28 mouse cellular contexts compared by ENCODE assay signal in the genomic region with DNA sequence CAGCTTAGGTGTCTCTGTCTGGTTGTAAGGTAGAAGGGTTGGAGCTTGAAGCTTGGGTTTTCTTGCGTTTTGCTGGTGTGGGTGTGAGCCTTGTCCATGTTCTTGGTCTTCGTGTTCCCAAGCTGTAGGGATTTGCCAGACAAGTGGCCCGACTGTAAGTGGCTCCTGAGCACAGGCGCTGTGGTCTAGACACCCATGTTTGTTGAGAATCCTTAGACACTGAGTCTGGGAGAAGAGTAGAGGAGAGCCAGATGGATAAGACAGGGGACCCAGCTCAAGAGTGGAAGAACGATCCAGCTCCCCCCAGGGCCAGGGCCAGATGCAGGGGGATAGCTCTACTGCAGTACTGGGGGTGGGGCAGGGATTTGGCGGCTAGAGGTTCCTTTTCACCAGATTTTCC. TPM values are rescaled to one million over a fixed set of nuclear protein-coding genes. Genes with fewer than 3 reads are reported as not detected.
A peak's percentile ranks its signal among the peaks of the same experiment; 100 is the strongest.
DNase-seq lines count a peak whose midpoint lies in the region; ATAC-seq and TF ChIP-seq lines count a peak whose summit lies in the region.
"Had no signal": no experiment of that assay in that cellular context is flagged by ENCODE, and none has a peak within 500 bp of the region (broad histone marks: within the 10 kb centered on the region; RNA-seq: fewer than 3 reads in every experiment).

No protein-coding gene starts in this region.

- H3K9me3 ChIP-seq in kidney, embryonic 15.5 days (replicated peaks): no peaks in the 10 kb centered on the region
- H3K9me3 ChIP-seq in CH12.LX (replicated peaks; ENCODE audit: low read length): no peaks in the 10 kb centered on the region
- no peaks in the 10 kb centered on the region for H3K9me3 ChIP-seq in heart, embryonic 11.5 days (replicated peaks; ENCODE audit: control insufficient read depth, low read length)
- H3K9me3 ChIP-seq: embryonic facial prominence, embryonic 12.5 days; heart, embryonic 13.5 days; liver, embryonic 12.5 days had no signal

- peaks cover 73% of the 10 kb centered on the region for H3K27me3 ChIP-seq in kidney, embryonic 15.5 days
- H3K27me3 ChIP-seq in CH12.LX (replicated peaks) (peaks cover 92% of the 10 kb centered on the region), myocyte (ENCODE audit: control insufficient read depth, insufficient read depth, insufficient read length) (no peaks in the 10 kb centered on the region)
- peaks cover 96% of the 10 kb centered on the region for H3K27me3 ChIP-seq in heart, embryonic 11.5 days (ENCODE audit: control insufficient read depth, insufficient read depth, low read length)
- H3K27me3 ChIP-seq: Patski had no signal

- peak overlapping the region; percentile 65 for H3K4me3 ChIP-seq in kidney, embryonic 15.5 days (replicated peaks)
- H3K4me3 ChIP-seq in CH12.LX (replicated peaks in 1 of 3; ENCODE audit: low read depth in 2 of 3, low read length in 2 of 3, poor library complexity in 1 of 3) (no peak overlapping the region), myocyte (peak overlapping the region; percentile 21)
- H3K4me3 ChIP-seq in embryonic fibroblast, embryonic 13.5 days (ENCODE audit: insufficient read depth, low read length): peak overlapping the region; percentile 40
- no peak overlapping the region for H3K4me3 ChIP-seq in heart, embryonic 11.5 days (ENCODE audit: low read depth, low read length)
- H3K4me3 ChIP-seq: embryonic facial prominence, embryonic 12.5 days; heart, embryonic 13.5 days; left cerebral cortex, adult 2 months; liver, embryonic 12.5 days had no signal

- peak overlapping the region; percentile 3 for H3ac ChIP-seq in myocyte (ENCODE audit: control insufficient read depth, insufficient read length)

- in situ Hi-C loops in CH12.LX (cut with MboI; ENCODE audit: low pct_ligation_motif_present, low pct_unique_long_range_greater_than_20kb, low sequenced_read_pairs): no loop called here

- no peak for DNase-seq in kidney, postnatal 36 days
- no peak for DNase-seq in CH12.LX (ENCODE audit: extremely low read depth)
- no peak for DNase-seq in adrenal gland, postnatal 10 days
- DNase-seq: adrenal gland, adult 8-10 months; cerebellum, adult 9-10 months; heart, postnatal 36 days; kidney, postnatal 25 days; layer of hippocampus, adult 9-11 months; lung, embryonic 14.5 days; lung, postnatal 36 days; right cerebral cortex, postnatal 14 days; spleen, adult 18-20 months; thymus, postnatal 25 days had no signal

- WGBS in kidney, embryonic 15.5 days: 3% methylated on average over 6 of the region's 6 CpGs
- WGBS in heart, embryonic 11.5 days (ENCODE audit: insufficient replicate concordance): 3% methylated on average over 6 of the region's 6 CpGs

- H3K36me3 ChIP-seq in kidney, embryonic 15.5 days: no peaks in the 10 kb centered on the region
- no peaks in the 10 kb centered on the region for H3K36me3 ChIP-seq in CH12.LX (replicated peaks in 1 of 2; ENCODE audit: control insufficient read depth in 1 of 2, insufficient read depth in 1 of 2, low read length in 1 of 2)
- H3K36me3 ChIP-seq in myocyte (ENCODE audit: control insufficient read depth, insufficient read depth): no peaks in the 10 kb centered on the region
- no peaks in the 10 kb centered on the region for H3K36me3 ChIP-seq in heart, embryonic 11.5 days (ENCODE audit: control insufficient read depth, insufficient read depth, low read length)
- H3K36me3 ChIP-seq: embryonic facial prominence, embryonic 12.5 days; heart, embryonic 13.5 days; liver, embryonic 12.5 days had no signal

- H3K4me2 ChIP-seq in kidney, embryonic 15.5 days: peak overlapping the region; percentile 77
- H3K4me2 ChIP-seq in CH12.LX (ENCODE audit: insufficient read depth, low read depth, poor library complexity, severe bottlenecking): 0 out of 2 replicates have a peak overlapping the region, but pooled peaks have one; percentile 0
- peak overlapping the region; percentile 98 for H3K4me2 ChIP-seq in myocyte (ENCODE audit: low read depth)
- H3K4me2 ChIP-seq in heart, embryonic 11.5 days: no peak overlapping the region
- H3K4me2 ChIP-seq: embryonic facial prominence, embryonic 12.5 days; heart, embryonic 13.5 days; hindbrain, embryonic 14.5 days; liver, embryonic 12.5 days; lung, embryonic 14.5 days had no signal

- peaks cover 72% of the 10 kb centered on the region for H3K4me1 ChIP-seq in kidney, embryonic 15.5 days
- H3K4me1 ChIP-seq in CH12.LX (ENCODE audit: control insufficient read depth in 1 of 2, insufficient read depth in 2 of 2): peaks cover 5 to 8% of the 10 kb centered on the region in 2 experiments
- no peaks in the 10 kb centered on the region for H3K4me1 ChIP-seq in embryonic fibroblast, embryonic 13.5 days (ENCODE audit: control insufficient read depth, insufficient read depth, low read length)
- 0 out of 2 replicates have a peak, but pooled peaks cover 3% of the 10 kb centered on the region for H3K4me1 ChIP-seq in heart, embryonic 11.5 days (ENCODE audit: control insufficient read depth, insufficient read depth, low read length)
- H3K4me1 ChIP-seq: embryonic facial prominence, embryonic 12.5 days; liver, embryonic 12.5 days had no signal

- TF ChIP-seq POLR2A in CH12.LX (IDR thresholded peaks at IDR 0.05; ENCODE audit: low read depth, low read length) (no peak), myocyte (IDR thresholded peaks at IDR 0.05; ENCODE audit: insufficient read length, low read depth) (no peak)
- no peak for TF ChIP-seq POLR2A in embryonic fibroblast, embryonic 13.5 days (IDR thresholded peaks at IDR 0.05; ENCODE audit: low read depth, low read length)

- TF ChIP-seq CTCF in CH12.LX (conservative IDR thresholded peaks at IDR 0.05 in 1 of 2, IDR thresholded peaks at IDR 0.05 in 1 of 2; ENCODE audit: low read depth in 2 of 2, low read length in 2 of 2): no peak
- TF ChIP-seq CTCF in embryonic fibroblast, embryonic 13.5 days (IDR thresholded peaks at IDR 0.05; ENCODE audit: borderline replicate concordance, insufficient read depth, low read length): no peak

- no peak for ATAC-seq in kidney, embryonic 15.5 days (replicated peaks; ENCODE audit: low FRiP score)
- no peak for ATAC-seq in heart, embryonic 11.5 days (replicated peaks; ENCODE audit: insufficient number of reproducible peaks, low FRiP score, low TSS enrichment)
- ATAC-seq: forebrain, embryonic 14.5 days; liver, embryonic 12.5 days; Patski had no signal

- no peak for TF ChIP-seq RAD21 in CH12.LX (IDR thresholded peaks at IDR 0.05; ENCODE audit: low read depth, low read length)

- peak overlapping the region; percentile 86 for H3K27ac ChIP-seq in kidney, embryonic 15.5 days
- H3K27ac ChIP-seq in CH12.LX (ENCODE audit: insufficient read depth, low read depth): no peak overlapping the region
- H3K27ac ChIP-seq in embryonic fibroblast, embryonic 13.5 days (ENCODE audit: insufficient read depth, low read length): peak overlapping the region; percentile 36
- no peak overlapping the region for H3K27ac ChIP-seq in heart, embryonic 11.5 days (ENCODE audit: low read depth, low read length)
- H3K27ac ChIP-seq: embryonic facial prominence, embryonic 12.5 days; heart, embryonic 13.5 days; hindbrain, embryonic 14.5 days; left cerebral cortex, adult 2 months; liver, embryonic 12.5 days had no signal

- H3K9ac ChIP-seq in kidney, embryonic 15.5 days: peak overlapping the region; percentile 50
- no peak overlapping the region for H3K9ac ChIP-seq in CH12.LX (ENCODE audit: insufficient read depth, low read depth)
- H3K9ac ChIP-seq in heart, embryonic 11.5 days (ENCODE audit: low read depth, low read length): no peak overlapping the region
- H3K9ac ChIP-seq: embryonic facial prominence, embryonic 12.5 days; heart, embryonic 13.5 days; hindbrain, embryonic 14.5 days; liver, embryonic 12.5 days; lung, embryonic 14.5 days had no signal

- no peaks in the 10 kb centered on the region for H3K79me2 ChIP-seq in CH12.LX (replicated peaks; ENCODE audit: control insufficient read depth, extremely low read depth, insufficient read depth, poor library complexity, severe bottlenecking)
- peaks cover 100% of the 10 kb centered on the region for H3K79me2 ChIP-seq in myocyte (ENCODE audit: control insufficient read depth, insufficient read depth)

- no peak for TF ChIP-seq EP300 in CH12.LX (IDR thresholded peaks at IDR 0.05; ENCODE audit: low read length)

- dilution Hi-C loops in CH12.LX (cut with MboI; ENCODE audit: extremely low pct_ligation_motif_present, extremely low pct_unique_long_range_greater_than_20kb, low sequenced_read_pairs): no loop called here

RNA-seq across cellular contexts. Expression of a gene that starts 3.5 kb away (rescaled TPM):
- 10.0 and 10.7 TPM in 2 replicates for polyA plus RNA-seq in kidney, embryonic 15.5 days (2015; fragmentation: Nextera tagmentation; extraction: Ambion mirVana)
- total RNA-seq in CH12.LX (2012; rRNA removed): not detected in 2 replicates
- 0.12 TPM in 1 of 2 replicates, not detected in the other for total RNA-seq in CH12.LX (2014; rRNA removed)
- polyA plus RNA-seq in CH12.LX (2012; ENCODE audit: insufficient read length, low read depth): 0.20 and 0.26 TPM in 2 replicates
- 4.9 and 6.2 TPM in 2 replicates for polyA plus RNA-seq in embryonic fibroblast, embryonic 13.5 days (2011; ENCODE audit: insufficient read length, low read depth, missing spikeins)
- polyA plus RNA-seq in myocyte (2012; fragmentation: generic; extraction: Trizol): 10.5 TPM
- 1 to 10 TPM; 2.4 to 3.2 TPM for total RNA-seq in adrenal gland, postnatal 10 days (2021)
- not detected in 2 replicates for polyA plus RNA-seq in heart, embryonic 11.5 days (2014; fragmentation: Nextera tagmentation; extraction: Ambion mirVana)
- total RNA-seq: heart, postnatal 36 days; left cerebral cortex, adult 2 months; megakaryocyte-erythroid progenitor cell, adult 5-6 weeks; midbrain, postnatal 0 days; neutrophil, adult 5-6 weeks had no signal
- polyA plus RNA-seq: cortical plate, adult 2 months; embryonic facial prominence, embryonic 12.5 days; forebrain, embryonic 14.5 days; heart, embryonic 13.5 days; liver, embryonic 12.5 days; lung, embryonic 14.5 days; midbrain, postnatal 0 days had no signal

RNA-seq across cellular contexts. Expression of a gene that starts 5.5 kb away (rescaled TPM):
- 3.6 and 4.8 TPM in 2 replicates for polyA plus RNA-seq in kidney, embryonic 15.5 days (2015; fragmentation: Nextera tagmentation; extraction: Ambion mirVana)
- not detected in 2 replicates for total RNA-seq in CH12.LX (2012; rRNA removed)
- total RNA-seq in CH12.LX (2014; rRNA removed): 0.15 TPM in 1 of 2 replicates, not detected in the other
- polyA plus RNA-seq in CH12.LX (2012; ENCODE audit: insufficient read length, low read depth): 0.16 and 0.22 TPM in 2 replicates
- 7.6 and 11.0 TPM in 2 replicates for polyA plus RNA-seq in embryonic fibroblast, embryonic 13.5 days (2011; ENCODE audit: insufficient read length, low read depth, missing spikeins)
- polyA plus RNA-seq in myocyte (2012; fragmentation: generic; extraction: Trizol): 1.2 TPM
- 1 to 10 TPM; 5.5 to 6.9 TPM for total RNA-seq in adrenal gland, postnatal 10 days (2021)
- 1.7 TPM in 2 replicates for polyA plus RNA-seq in heart, embryonic 11.5 days (2014; fragmentation: Nextera tagmentation; extraction: Ambion mirVana)
- total RNA-seq: heart, postnatal 36 days; left cerebral cortex, adult 2 months; megakaryocyte-erythroid progenitor cell, adult 5-6 weeks; neutrophil, adult 5-6 weeks had no signal
- polyA plus RNA-seq: cortical plate, adult 2 months; forebrain, embryonic 14.5 days; midbrain, postnatal 0 days had no signal

RNA-seq across cellular contexts. Expression of a gene that starts 6.2 kb away (rescaled TPM):
- polyA plus RNA-seq in kidney, embryonic 15.5 days (2015; fragmentation: Nextera tagmentation; extraction: Ambion mirVana): 52.4 and 53.5 TPM in 2 replicates
- total RNA-seq in CH12.LX (2012; rRNA removed) (not detected in 2 replicates), CH12.LX (2014; rRNA removed) (not detected in 2 replicates)
- polyA plus RNA-seq in CH12.LX (2012; ENCODE audit: insufficient read length, low read depth) (0.11 and 0.12 TPM in 2 replicates), myocyte (2012; fragmentation: generic; extraction: Trizol) (43.5 TPM)
- polyA plus RNA-seq in embryonic fibroblast, embryonic 13.5 days (2011; ENCODE audit: insufficient read length, low read depth, missing spikeins): 7.3 and 16.6 TPM in 2 replicates
- 1 to 10 TPM in 1 of 2 experiments, under 1 TPM in 1; 0.94 to 1.4 TPM for total RNA-seq in adrenal gland, postnatal 10 days (2021)
- 0.10 and 0.18 TPM in 2 replicates for polyA plus RNA-seq in heart, embryonic 11.5 days (2014; fragmentation: Nextera tagmentation; extraction: Ambion mirVana)
- total RNA-seq: heart, postnatal 36 days; left cerebral cortex, adult 2 months; megakaryocyte-erythroid progenitor cell, adult 5-6 weeks; midbrain, postnatal 0 days; neutrophil, adult 5-6 weeks had no signal
- polyA plus RNA-seq: cortical plate, adult 2 months; embryonic facial prominence, embryonic 12.5 days; forebrain, embryonic 14.5 days; heart, embryonic 13.5 days; hindbrain, embryonic 14.5 days; liver, embryonic 12.5 days; lung, embryonic 14.5 days; midbrain, postnatal 0 days had no signal

RNA-seq across cellular contexts. Expression of a gene that starts 17.7 kb away (rescaled TPM):
- polyA plus RNA-seq in kidney, embryonic 15.5 days (2015; fragmentation: Nextera tagmentation; extraction: Ambion mirVana): 8.7 and 11.1 TPM in 2 replicates
- total RNA-seq in CH12.LX (2012; rRNA removed) (not detected in 2 replicates), CH12.LX (2014; rRNA removed) (not detected in 2 replicates)
- polyA plus RNA-seq in CH12.LX (2012; ENCODE audit: insufficient read length, low read depth) (not detected in 2 replicates), myocyte (2012; fragmentation: generic; extraction: Trizol) (0.71 TPM)
- polyA plus RNA-seq in embryonic fibroblast, embryonic 13.5 days (2011; ENCODE audit: insufficient read length, low read depth, missing spikeins): 28.5 and 45.5 TPM in 2 replicates
- 10 to 100 TPM; 17.0 to 21.0 TPM for total RNA-seq in adrenal gland, postnatal 10 days (2021)
- polyA plus RNA-seq in heart, embryonic 11.5 days (2014; fragmentation: Nextera tagmentation; extraction: Ambion mirVana): 0.11 and 0.20 TPM in 2 replicates
- total RNA-seq: heart, postnatal 36 days; left cerebral cortex, adult 2 months; megakaryocyte-erythroid progenitor cell, adult 5-6 weeks; midbrain, postnatal 0 days; neutrophil, adult 5-6 weeks had no signal
- polyA plus RNA-seq: cortical plate, adult 2 months; embryonic facial prominence, embryonic 12.5 days; forebrain, embryonic 14.5 days; heart, embryonic 13.5 days; lung, embryonic 14.5 days; midbrain, postnatal 0 days had no signal

RNA-seq across cellular contexts. Expression of a gene that starts 18.5 kb away (rescaled TPM):
- 1.7 and 2.9 TPM in 2 replicates for polyA plus RNA-seq in kidney, embryonic 15.5 days (2015; fragmentation: Nextera tagmentation; extraction: Ambion mirVana)
- total RNA-seq in CH12.LX (2012; rRNA removed) (not detected in 2 replicates), CH12.LX (2014; rRNA removed) (not detected in 2 replicates)
- polyA plus RNA-seq in CH12.LX (2012; ENCODE audit: insufficient read length, low read depth) (not detected in 2 replicates), myocyte (2012; fragmentation: generic; extraction: Trizol) (20.5 TPM)
- 0.40 and 1.2 TPM in 2 replicates for polyA plus RNA-seq in embryonic fibroblast, embryonic 13.5 days (2011; ENCODE audit: insufficient read length, low read depth, missing spikeins)
- under 1 TPM in 1 of 2 experiments, not detected in 1; 0.15 TPM for total RNA-seq in adrenal gland, postnatal 10 days (2021)
- polyA plus RNA-seq in heart, embryonic 11.5 days (2014; fragmentation: Nextera tagmentation; extraction: Ambion mirVana): not detected in 2 replicates
- total RNA-seq: adrenal gland, adult 8-10 months; heart, postnatal 36 days; left cerebral cortex, adult 2 months; megakaryocyte-erythroid progenitor cell, adult 5-6 weeks; midbrain, postnatal 0 days; neutrophil, adult 5-6 weeks had no signal
- polyA plus RNA-seq: cortical plate, adult 2 months; embryonic facial prominence, embryonic 12.5 days; forebrain, embryonic 14.5 days; heart, embryonic 13.5 days; hindbrain, embryonic 14.5 days; liver, embryonic 12.5 days; lung, embryonic 14.5 days; midbrain, postnatal 0 days; Patski had no signal

Comparison
In these comparisons a context has a peak if more than half of its experiments do, and no peak if none do; other contexts are left out.
1. H3K27ac ChIP-seq: peak in kidney, embryonic 15.5 days (single experiment) and embryonic fibroblast, embryonic 13.5 days (single experiment); none in CH12.LX (single experiment) and heart, embryonic 11.5 days (single experiment).
2. H3K4me3 ChIP-seq: peak in kidney, embryonic 15.5 days (single experiment), embryonic fibroblast, embryonic 13.5 days (single experiment) and myocyte (single experiment); none in CH12.LX (0 of 3) and heart, embryonic 11.5 days (single experiment).